Mouse (Mus musculus) MEL-GATA-1-ER (cell line): ENCODE results near the gene Dcaf10.
"Not testable (repeated sequence)": the region's sequence is repeated elsewhere in the genome, so short reads cannot be mapped to it uniquely, and the experiment has no call there.

Experiments used
- DNase-seq: peaks from one replicate; pipeline ENCODE4 v3.0.0-alpha.2; 2012; ENCODE audit warnings: low read depth; ENCODE audit errors: extremely low read depth

Gene Dcaf10

DNA sequence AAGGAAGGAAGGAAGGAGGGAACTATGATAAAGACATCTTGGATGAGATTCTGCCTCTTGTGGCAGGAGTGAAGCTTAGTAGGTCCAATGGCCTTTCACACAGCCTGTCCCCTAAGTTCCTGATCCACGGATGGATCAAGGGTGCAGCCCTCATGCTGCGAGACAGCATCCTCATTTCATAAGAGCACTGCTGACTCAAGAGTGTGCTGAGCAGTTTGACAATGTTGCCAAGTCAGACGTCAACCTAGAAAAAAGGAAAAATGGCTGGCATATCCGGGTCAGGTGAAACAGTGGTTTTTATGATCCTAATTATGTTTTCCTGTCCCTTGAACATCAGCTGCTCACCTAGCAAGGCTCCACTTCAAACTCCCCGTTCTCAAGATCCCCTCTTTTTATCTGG is 51.8 kb downstream of the Dcaf10 start:
- DNase-seq = no peak

DNA sequence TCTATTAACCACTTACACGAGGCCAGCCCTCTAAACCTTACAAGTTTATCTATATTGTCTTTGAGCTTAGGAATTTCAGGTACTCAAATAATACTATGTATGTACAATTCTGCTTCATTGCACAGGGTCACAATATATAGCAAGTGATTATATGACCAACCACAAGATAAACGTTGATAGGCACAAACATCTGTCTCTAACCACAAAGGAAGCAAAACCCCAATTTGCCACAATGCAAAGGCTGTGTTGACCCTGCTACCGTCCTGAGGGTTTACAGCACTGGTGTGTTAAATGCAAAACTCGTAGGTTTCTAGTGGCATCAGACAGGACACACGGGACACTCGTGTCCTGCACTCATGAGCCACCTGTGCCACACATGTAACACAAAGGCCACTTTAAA is 54.3 kb downstream of the Dcaf10 start:
- not testable (repeated sequence) for DNase-seq

DNA sequence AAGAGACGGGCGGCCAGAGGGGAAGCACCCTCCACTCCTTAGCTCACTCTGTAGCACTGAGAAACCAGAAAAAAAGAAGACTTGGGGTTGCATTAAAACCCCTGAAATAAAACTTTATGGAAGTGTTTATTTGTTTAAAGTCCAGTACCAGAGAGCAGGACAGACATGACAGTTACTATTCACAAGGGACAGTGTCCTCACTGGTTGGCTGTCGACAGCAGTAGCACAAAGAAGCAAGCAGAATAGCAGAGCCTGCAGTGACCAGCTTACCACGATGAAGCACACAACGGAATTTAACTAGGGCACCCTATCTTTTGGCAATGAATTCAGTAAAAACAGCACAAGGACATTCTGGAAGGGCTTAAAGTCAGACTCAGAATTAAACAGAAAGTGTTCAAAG is 56.4 kb downstream of the Dcaf10 start:
- not testable (repeated sequence) for DNase-seq

DNA sequence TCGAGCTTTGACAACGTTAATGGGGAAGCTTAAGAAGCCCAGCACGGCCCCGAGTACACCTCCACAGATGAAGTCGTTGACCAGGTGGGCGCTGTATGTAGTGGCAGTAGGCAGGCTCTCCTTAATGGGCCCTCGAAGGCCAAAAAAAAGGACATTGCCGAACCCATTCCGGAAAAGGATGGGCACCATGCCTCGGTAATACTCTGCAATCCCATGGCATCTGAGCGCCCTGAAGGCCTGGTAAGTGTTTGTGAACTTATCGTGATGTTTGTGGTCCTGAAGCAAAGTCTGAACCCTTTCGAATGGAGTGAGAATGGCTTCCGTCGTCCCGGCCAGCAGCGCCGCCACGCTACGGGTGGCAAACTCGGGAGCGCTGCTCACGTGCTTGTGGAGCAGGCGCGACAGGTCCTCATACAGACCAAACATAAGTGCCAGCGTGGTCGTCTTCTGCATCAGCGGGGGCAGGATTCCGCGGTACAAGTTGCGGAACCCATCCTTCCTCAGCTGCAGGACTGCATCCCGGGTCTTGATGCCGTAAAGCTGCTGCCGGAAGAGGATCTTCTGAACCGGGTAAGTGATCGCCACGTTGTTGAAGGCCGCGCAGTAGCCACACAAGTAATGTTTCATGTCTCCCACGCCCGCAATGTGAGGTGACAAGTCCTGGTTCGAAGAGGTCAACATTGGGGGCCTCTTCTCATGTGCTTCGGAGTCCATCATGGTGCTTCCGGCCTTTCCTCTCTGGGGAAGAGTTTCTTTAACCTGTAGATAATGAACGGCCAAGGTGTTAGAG is 57.7 kb downstream of the Dcaf10 start:
- DNase-seq = no peak

DNA sequence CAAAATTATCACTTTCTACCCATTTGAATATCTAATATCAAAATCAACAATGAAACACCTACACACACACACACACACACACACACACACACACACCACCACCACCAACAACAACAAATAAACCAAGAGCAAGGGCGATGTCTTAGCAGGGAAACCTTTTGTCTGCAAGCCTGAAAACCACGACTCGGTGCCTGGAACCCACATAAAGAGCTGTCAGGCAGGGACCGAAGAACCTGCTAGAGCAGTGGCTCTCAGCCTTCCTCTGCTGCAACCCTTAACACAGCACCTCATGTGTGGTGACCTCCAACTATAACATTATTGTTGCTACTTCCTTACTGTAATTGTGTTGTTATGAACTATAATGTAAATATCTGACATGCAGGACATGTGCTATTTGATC is 60.4 kb downstream of the Dcaf10 start:
- no peak for DNase-seq

DNA sequence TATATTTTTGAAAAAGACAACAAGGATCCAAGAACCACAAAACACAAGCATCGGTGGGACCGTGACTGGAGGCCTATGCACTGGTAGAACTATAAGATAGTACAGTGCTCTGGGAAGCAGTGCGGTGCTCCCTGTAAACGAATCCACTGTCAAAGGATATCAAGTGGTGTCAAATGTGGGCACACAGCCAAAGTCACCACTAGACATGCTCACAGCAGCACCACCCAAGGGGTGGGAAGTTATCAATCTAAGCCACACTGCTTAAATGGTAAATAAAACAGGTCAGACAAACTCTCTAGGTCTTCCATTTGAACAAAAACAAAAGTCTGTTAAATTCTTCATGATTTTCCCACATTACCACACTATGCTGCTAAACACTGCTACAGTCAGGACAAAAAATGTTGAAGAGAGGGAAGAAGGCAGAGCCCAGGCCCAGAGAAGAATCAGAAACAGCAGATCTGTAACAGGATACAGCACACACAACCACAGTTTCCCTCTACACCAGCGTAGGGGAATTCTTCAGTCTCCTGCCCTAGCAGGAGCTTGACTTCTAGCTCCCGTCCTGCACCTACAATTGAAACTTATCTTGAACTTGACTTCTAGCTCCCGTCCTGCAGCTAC is 61.1 kb downstream of the Dcaf10 start:
- DNase-seq = peak; percentile 88

DNA sequence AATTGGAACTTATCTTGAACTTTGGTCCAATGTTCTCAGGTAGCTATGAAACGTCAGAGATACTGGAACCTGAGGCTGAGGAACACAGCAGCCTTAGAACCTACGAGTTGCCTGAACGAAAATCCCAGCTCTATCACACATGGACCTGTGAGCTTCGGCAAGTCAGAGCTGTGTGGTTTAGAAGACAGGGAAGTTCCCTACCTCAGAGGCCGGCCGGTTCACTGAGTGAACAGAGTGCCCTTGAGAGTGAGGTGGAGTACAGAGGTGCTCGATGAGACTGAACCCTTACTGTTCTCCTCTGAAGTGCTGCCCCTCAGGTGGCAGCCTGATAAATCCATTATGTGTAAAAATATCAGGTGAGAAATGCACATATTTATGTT is 61.6 kb downstream of the Dcaf10 start:
- DNase-seq = no peak

DNA sequence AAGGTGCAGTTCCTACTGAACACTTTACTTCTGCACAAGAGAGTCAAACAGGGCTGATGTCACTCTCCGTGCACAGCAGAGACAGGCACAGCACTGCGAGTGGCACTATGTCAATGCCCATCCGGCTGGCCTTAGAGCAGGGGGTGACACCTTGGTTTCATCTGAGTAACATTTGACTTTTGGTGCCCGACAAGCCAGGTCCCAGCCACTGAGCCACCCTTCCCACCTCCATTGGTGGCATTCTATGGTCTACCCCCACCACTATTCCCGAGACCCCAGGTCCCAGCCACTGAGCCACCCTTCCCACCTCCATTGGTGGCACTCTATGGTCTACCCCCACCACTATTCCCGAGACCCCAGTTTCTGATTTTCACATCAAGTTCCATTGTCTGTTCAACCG is 62.2 kb downstream of the Dcaf10 start:
- DNase-seq = no peak

DNA sequence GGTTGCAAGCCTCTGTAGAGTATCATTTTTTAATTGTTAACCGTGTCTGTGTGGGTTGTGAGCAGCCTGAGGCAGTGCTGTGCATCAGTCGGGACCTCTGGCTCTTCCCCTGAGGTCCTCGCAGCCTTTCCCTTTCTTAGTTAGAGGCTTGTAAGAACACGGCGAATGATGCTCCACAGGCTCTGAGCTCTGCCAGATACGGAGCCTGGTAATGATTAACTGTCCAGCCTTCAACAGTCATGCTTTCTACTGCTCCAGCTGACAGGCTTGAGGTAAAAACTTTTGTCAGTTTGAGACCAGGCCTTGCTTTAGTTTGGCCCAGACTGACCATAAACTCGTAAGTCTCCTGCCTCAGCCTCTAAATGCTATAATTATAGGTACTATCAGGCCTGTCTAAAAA is 63.4 kb downstream of the Dcaf10 start:
- DNase-seq = no peak

DNA sequence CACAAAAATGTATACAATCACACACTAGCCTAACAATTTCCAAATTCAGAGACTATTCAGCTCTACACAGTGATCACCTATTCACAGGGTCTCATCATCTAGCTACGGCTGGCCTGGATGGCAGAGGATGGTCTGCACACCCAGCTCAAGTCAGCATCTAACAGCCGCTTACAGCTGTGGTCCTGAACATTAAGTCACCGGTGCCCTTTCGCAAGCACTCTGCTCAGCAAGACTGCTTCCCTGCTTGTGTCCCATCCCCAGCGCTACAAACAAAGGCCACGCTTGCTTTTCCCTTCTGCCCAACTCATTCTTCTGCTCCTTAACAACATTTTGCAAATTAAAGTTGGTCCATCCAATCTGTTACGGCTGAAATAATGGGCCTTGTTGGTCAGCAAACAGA is 64.5 kb downstream of the Dcaf10 start:
- DNase-seq = no peak

DNA sequence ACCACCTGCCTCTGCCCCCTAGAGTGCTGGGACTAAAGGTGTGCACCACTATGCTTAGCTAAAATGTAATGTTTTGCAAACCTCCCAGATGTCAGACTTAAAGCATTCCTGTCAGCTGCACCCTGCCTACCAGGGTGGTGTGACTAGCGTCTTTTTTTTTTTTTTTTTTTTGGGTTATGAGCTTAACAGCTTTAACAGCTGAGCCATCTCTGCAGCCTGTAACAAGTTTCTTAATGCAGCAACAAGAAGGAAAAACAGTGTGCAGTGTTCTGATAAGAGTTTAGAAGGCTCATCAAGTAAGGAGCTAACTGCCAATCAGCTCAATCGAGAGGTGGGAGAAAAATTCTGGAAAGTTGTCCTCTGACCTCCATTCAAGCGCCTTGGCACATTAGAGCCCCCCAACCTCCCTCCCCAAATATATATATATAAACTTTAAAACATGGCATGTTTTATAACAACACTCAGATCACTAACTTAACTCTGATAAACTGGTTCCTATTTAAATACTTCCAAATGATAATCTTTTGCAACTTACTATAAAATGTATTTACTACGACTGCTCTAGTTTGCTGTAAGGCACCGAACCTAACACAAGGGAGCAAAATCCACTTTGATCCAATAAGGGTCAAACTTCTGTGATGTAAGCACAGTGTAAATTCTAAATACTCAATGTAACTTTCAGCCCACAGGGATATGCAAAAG is 65.3 kb downstream of the Dcaf10 start:
- DNase-seq = peak; percentile 79

DNA sequence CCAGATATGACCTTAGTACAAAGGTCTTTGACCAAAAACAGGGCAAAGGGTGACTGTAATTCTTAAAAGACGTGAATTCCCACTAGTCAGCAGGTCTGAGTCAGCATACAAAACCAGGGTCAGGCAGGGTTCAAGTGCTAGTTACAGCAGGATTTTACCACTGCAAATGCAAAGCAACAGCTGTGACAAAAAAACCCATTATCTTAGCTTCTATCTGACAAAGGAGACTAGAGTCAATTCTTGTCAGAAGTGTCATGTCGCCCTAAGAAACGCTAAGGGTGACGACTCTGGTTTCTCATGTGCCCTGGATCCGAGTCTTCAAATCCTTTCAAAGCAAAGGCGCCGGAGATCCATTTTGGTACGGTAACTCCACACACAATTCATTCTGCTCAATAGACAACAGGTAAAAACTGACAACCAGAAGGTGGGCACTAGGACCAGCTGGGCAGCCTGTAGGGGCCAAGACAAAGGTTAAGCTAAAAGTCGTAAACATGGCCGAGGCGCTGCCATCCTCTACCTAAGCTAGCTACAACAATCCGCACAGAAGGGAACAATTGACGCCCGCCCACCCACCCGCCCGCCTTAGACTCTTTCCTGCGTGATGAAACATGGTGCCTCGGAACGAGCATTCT is 65.9 kb downstream of the Dcaf10 start:
- no peak for DNase-seq

DNA sequence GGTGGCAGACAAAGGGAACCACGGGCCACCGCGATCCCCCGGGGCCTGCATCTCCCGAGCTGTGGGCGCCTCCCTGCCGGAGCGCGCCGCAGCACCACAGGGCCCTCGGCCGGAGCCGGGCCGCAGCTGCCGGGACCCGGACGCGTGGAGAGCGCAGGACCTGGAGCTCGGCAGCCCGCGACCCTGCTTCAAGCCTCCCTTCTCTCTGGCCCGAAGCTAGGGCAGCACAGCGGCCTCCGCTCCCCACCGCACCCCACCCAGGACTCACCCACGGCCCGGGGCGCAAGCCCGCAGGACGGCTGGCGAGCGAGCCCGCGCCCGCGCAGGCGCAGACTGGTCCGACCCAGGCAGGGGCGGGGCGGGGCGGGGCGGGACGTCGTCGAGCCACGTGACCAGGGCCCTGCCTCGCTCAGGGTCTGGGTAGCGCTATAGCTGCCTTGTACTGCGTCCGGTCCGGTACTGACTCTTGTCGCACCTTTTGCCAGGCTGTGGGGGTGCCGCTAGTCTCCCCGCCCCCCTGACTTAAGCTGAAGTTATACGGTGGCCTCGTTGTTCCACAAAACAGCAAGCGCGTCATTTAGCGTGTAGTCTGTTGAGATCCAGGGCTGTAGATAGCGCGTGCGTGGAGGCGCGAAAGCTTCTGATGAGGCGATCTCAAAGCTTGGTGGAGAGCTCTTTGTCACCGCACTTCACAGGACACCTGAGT is 66.7 kb downstream of the Dcaf10 start, which contains the start of gene Slc25a51:
Gene Slc25a51, minus strand, starts transcription at position 340 of the 706 bp plus-strand sequence.
- peak; percentile 93 for DNase-seq

DNA sequence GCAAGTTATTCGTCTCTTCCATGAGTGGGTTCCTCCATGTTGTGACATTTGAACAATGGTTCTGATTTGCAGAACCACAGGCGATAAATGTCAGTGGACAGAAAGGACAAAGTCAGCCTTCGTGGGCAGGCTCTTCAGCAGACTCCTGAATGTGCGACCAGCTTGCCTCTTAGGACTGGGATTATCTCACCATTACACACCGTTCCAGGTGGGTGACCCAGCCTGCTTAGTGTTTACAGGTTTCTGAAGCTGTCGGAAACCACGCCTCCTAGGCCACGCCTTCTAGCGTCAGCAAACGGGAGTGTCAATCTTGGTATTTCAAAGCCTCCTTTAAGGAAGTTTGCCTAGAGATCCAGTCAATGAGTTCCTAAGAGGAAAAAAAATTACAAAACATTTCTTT is 67.4 kb downstream of the Dcaf10 start:
- peak; percentile 82 for DNase-seq

DNA sequence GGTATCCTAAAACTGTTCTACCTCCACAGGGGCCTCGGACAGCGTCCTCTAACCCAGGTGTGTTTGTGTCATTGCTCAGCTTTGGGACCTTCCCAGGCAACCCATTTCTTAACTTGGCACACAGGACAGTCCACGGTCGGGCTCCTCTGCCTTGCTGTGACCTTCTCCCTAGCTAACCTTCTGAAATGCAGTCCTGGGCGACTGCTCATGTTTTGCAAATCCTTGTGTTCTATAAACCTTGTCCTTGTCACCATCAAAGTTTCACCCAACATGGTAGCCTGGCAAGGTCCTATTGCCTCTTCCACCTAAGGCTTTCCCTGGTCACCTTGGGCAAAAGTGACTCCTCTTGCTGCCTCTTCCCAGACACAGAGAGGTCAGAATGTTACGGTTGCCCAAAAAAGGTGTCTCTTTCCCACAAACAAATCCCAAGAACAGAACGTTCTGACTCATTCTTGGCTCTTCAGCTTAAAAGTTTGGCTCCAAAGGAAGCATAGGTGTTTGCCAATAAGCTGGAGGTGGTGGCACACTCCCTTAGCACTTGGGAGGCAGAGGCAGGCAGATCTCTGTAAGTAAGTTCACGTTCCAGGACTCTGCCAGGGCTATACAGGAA is 69.4 kb downstream of the Dcaf10 start:
- DNase-seq = no peak

DNA sequence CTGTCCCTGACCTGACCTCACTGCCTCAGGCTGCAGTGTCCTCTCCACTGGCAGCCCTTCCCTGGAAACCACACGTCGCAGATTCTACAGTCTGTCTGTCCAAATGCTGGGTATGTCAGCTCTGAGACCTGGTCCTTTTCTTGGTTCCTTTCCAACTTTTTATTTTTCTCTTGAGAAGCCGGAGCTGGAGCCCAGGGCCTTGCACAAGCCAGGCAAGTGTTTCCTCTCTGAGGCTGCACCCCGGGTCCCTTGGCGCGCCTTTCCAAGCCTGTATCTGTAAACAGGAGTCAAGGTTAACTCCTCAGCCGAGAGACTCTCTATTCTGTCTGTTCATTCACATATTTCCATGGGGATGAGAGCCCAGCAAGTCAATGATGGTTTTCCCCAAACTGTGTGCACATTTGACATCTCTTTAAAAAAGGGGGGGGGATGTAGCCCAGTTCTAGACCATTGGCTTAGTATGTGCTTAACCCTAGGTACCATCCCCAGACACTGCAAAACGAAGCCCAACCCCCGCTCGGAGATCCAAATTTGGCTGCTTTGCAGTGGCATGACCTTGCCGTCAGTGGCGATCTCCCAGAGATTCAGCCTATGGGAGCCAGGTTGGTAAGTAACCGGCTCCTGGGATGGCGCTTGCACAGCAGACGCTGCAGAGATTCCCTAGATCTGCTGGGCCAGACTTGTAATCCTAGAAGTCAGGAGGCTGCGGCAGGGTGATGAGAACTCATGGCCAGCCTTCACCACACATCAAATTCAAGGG is 70.7 kb downstream of the Dcaf10 start:
- no peak for DNase-seq

DNA sequence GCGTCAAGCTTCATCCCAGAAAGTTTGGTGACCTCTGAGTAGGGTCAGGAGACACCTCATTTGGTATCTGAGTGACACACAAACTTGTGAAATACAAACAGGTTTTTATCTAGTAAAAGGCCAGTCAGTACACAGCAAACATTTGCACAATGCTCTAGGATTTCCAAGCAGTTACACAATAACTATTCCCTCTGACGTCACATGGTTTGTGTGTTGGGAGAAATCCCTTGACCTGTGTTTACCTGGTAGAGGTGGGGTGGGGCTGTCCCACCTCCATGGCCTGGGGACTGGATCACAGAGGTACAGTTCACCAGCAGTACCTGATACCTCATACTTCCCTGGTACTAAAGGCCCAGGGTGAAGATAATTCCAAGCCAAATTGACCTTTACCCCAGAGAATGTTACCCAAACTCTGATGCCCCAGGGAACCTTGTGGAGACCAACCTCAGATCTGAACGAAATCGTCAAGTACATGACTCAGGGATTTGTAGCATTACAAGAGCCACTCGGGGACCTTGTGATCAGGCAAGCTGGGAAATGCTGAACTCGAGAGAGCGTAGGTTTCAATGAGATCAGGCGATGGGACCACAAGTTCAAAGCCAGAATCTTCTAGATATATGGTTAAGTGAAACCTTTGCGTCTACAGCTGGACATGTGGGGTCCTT is 71.9 kb downstream of the Dcaf10 start:
- DNase-seq = no peak

DNA sequence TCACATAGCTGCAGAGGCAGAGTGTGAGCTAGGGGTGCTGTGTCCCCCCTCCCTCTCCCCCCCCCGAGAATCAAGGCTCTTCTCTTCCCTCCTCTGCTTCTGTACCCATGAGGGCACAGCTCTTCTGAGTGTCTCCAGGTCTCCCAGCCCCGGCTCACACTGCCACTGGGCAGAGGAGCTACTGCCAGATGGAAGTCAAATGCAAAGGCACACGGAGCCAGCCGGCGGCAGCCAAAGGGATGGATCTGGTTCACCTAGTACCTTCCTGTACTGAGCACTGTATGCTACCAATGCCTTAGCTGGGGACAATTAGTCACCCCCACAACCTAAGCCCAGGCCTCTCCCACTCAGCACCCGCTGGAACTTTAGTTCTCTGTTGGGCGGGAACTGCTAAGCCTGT is 74.4 kb downstream of the Dcaf10 start:
- DNase-seq = no peak

DNA sequence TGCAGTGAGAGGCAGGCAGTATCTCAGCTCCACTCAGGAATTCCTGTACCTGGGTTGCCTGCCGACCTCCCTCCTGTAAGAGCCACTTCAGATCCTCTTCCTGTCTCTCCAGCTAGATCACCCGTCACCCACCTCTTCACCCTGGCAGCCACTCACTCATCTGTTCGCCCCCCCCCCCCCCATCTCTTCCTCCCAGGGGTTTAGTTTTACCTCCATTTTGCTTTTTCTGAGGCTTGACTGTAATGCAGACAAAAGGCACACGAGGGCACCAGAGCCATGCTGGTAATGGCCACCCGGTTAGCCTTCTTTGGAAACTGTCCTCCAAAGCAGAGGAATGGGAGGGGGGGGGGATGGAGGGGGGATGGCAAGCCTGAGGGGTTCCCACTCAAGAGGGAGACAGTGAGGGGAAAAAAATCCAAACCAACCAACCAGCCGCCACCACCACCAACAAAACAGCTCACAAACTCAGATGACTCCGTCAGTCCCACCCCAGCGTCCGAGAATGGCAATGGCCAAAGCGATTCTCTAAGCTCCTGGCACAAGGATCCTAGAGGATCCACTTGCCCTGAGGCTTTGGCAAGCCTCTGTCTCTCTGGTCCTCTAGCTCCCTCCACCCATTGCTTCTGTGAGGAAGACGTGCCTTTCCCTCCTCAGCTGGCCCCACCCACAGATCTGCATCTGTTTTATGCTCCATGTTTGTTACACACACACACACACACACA is 76.5 kb downstream of the Dcaf10 start:
- DNase-seq = no peak
